Mouse (Mus musculus) embryonic facial prominence, embryonic 10.5 days (tissue): Measurements from ENCODE around the gene Mcm3. TPM values are rescaled to one million over a fixed set of nuclear protein-coding genes. Genes with fewer than 3 reads are reported as not detected.

Experiments used
- DNase-seq: peaks from one replicate; pipeline ENCODE4 v3.0.0-alpha.2; 2017; ENCODE audit warnings: low spot score
- H3K27ac ChIP-seq: fragments of 300-500 bp; sonication (generic); replicated peaks from 2 replicates; pipeline ENCODE4 v1.5.1; 2016; ENCODE audit warnings: mild to moderate bottlenecking
- H3K27me3 ChIP-seq: fragments of 300-500 bp; sonication (generic); replicated peaks from 2 replicates; pipeline ENCODE4 v1.6.1; 2016; ENCODE audit warnings: low read depth, mild to moderate bottlenecking; ENCODE audit not compliant: poor library complexity, severe bottlenecking
- H3K36me3 ChIP-seq: fragments of 300-500 bp; sonication (generic); replicated peaks from 2 replicates; pipeline ENCODE4 v1.6.1; 2016; ENCODE audit warnings: mild to moderate bottlenecking, moderate library complexity
- H3K4me1 ChIP-seq: fragments of 300-500 bp; sonication (generic); 2 replicates; pipeline ENCODE4 v1.6.1; 2016
- H3K4me3 ChIP-seq: fragments of 300-500 bp; sonication (generic); 2 replicates; pipeline ENCODE4 v1.5.1; 2016; ENCODE audit warnings: mild to moderate bottlenecking, moderate library complexity
- H3K9me3 ChIP-seq: fragments of 300-500 bp; sonication (generic); 2 replicates; pipeline ENCODE4 v1.6.1; 2016; ENCODE audit warnings: mild to moderate bottlenecking
- WGBS: fragments of 180-500 bp; shearing (Covaris S2); methylation state at CpG from one replicate; pipeline ENCODE4 v1.1.7; 2016; 5-methylcytosine and 5-hydroxymethylcytosine counted together
- polyA plus RNA-seq: library from polyadenylated mRNA; unstranded; fragments of >200 nt; fragmentation: Nextera tagmentation; extraction: Ambion mirVana; gene quantifications from 2 replicates; pipeline ENCODE4 v1.2.1, GENCODE M21; 2016

Mcm3 gene
- polyA plus RNA-seq, 1 experiment from 2014 or later, result 278 TPM

GRCm38 (mm10) chr1:20830546-20830945 lies 10.4 kb upstream of the Mcm3 start:
- no peak overlapping the region for H3K27ac ChIP-seq
- H3K27me3 ChIP-seq, result no peaks in the 10 kb centered on the region
- H3K36me3 ChIP-seq, result no peaks in the 10 kb centered on the region
- H3K4me1 ChIP-seq, result no peaks in the 10 kb centered on the region
- H3K4me3 ChIP-seq, result no peak overlapping the region
- 69% methylated on average over 1 of the region's 1 CpGs for WGBS
- no peak for DNase-seq
- H3K9me3 ChIP-seq, result no peaks in the 10 kb centered on the region

DNA sequence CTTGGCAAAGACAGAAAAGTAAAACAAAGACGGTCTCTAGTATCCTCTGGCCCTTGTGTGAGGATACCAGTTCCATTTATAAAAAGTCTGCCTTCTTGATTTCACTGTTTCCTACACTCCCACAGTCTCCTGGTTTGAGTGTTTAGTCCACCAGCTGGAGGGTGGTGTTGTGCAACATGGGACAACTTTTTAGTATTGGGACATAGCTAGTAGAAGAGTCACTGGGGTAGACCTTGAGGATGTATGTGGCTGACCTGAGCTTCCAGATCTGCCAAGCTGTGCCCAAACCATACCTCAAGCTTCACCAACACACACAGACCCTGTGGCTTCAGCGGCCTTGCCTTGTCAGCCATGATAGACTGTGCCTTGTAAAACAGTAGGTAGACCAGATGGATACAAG lies 7.9 kb upstream of the Mcm3 start:
- 94% methylated on average over 2 of the region's 2 CpGs for WGBS
- Histone ChIP-seq H3K4me3 (no peak overlapping the region), H3K27ac (no peak overlapping the region), H3K9me3 (no peaks in the 10 kb centered on the region), H3K4me1 (no peaks in the 10 kb centered on the region), H3K27me3 (no peaks in the 10 kb centered on the region), H3K36me3 (no peaks in the 10 kb centered on the region)
- no peak for DNase-seq

DNA sequence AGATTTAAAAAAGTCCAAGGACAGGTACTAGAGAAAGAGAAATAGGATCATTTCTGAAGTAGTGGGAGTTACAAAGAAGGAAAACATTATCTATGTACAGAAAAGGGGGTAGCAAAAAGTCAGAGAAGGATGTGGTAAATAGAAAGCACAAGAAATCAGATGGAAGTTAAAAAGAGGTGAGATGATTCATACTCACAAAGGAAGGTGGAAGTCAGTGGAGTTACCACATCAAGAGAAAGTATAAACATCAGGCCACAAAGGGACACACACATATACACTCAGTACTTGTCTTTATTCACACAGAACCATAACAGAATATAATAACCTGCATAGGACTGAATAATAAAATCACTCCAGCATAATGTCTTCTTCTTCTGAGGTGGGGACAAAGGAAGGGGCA lies 4.9 kb upstream of the Mcm3 start:
- no peaks in the 10 kb centered on the region for H3K36me3 ChIP-seq
- no peak overlapping the region for H3K4me3 ChIP-seq
- H3K27ac ChIP-seq, result no peak overlapping the region
- no peaks in the 10 kb centered on the region for H3K27me3 ChIP-seq
- DNase-seq, result no peak
- H3K4me1 ChIP-seq, result no peaks in the 10 kb centered on the region
- no peaks in the 10 kb centered on the region for H3K9me3 ChIP-seq

DNA sequence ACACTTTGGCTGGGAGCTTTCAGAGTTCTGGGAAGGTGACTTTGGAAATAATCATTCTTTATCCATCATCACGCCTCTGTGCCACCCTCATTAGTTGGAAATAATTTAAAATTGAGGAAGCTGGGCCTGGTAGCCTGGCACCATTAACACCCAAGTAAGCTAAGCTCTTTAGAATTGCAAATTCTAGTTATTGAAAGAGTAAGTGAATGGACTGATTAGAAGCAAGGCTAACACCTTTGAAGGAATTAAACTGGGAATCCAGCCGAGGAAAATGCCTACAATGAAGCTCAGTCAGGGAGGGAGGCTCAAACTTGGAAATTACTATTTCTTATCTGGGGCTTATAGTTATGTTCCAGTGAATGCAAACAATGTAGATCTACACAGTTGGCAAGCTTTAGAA lies 3.8 kb upstream of the Mcm3 start:
- Histone ChIP-seq H3K4me1 (peaks cover 3% of the 10 kb centered on the region; the same call in 1 of the 2 replicates), H3K27me3 (no peaks in the 10 kb centered on the region), H3K36me3 (no peaks in the 10 kb centered on the region), H3K27ac (no peak overlapping the region), H3K4me3 (no peak overlapping the region), H3K9me3 (no peaks in the 10 kb centered on the region)
- DNase-seq, result no peak
- WGBS, result 62% methylated on average over 2 of the region's 2 CpGs

GRCm38 (mm10) chr1:20823471-20823870 lies 3.4 kb upstream of the Mcm3 start:
- H3K36me3 ChIP-seq, result no peaks in the 10 kb centered on the region; the same call in 1 of the 2 replicates
- no peaks in the 10 kb centered on the region for H3K9me3 ChIP-seq
- H3K27ac ChIP-seq, result no peak overlapping the region
- no peak for DNase-seq
- WGBS, result 43% methylated on average over 4 of the region's 4 CpGs
- no peak overlapping the region for H3K4me3 ChIP-seq
- H3K27me3 ChIP-seq, result no peaks in the 10 kb centered on the region
- peaks cover 7% of the 10 kb centered on the region for H3K4me1 ChIP-seq

GRCm38 (mm10) chr1:20820959-20821358 lies 847 bp upstream of the Mcm3 start:
- Histone ChIP-seq H3K27ac (no peak overlapping the region), H3K27me3 (no peaks in the 10 kb centered on the region), H3K9me3 (no peaks in the 10 kb centered on the region), H3K4me1 (peaks cover 12% of the 10 kb centered on the region), H3K4me3 (no peak overlapping the region), H3K36me3 (peaks cover 24% of the 10 kb centered on the region)
- DNase-seq, result no peak
- 86% methylated on average over 4 of the region's 4 CpGs for WGBS

DNA sequence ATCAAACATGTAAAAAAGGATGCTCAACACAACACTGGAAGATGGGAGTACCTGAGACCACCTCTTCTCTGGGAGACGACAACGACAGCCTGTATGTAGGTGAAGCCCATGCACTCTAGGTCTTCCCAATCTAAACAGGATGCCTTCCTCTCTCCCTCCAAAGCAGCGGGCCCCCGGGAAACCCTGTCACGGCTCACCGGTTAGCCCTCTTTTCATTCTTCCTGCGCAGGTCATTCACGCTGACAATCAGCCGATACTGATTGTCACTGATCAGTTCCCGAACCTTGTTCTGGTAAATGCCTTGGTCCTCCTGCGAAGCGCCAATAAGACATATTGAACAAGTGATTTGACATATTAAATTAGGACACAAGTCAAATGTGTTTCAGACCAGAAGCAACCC lies 2.5 kb downstream of the Mcm3 start:
- Histone ChIP-seq H3K4me3 (no peak overlapping the region; the same call in 1 of the 2 replicates), H3K27ac (no peak overlapping the region), H3K27me3 (no peaks in the 10 kb centered on the region), H3K4me1 (peaks cover 12% of the 10 kb centered on the region), H3K9me3 (no peaks in the 10 kb centered on the region), H3K36me3 (peaks cover 57% of the 10 kb centered on the region)
- 73% methylated on average over 12 of the region's 12 CpGs for WGBS
- no peak for DNase-seq

GRCm38 (mm10) chr1:20817172-20817571 lies 2.9 kb downstream of the Mcm3 start:
- Histone ChIP-seq H3K27ac (no peak overlapping the region), H3K36me3 (peaks cover 62% of the 10 kb centered on the region), H3K4me3 (no peak overlapping the region), H3K27me3 (no peaks in the 10 kb centered on the region), H3K4me1 (peaks cover 12% of the 10 kb centered on the region), H3K9me3 (no peaks in the 10 kb centered on the region)
- DNase-seq, result no peak
- WGBS, result 84% methylated on average over 9 of the region's 9 CpGs

- Histone ChIP-seq H3K27ac (no peak overlapping the region), H3K4me3 (no peak overlapping the region), H3K4me1 (peaks cover 12% of the 10 kb centered on the region), H3K27me3 (no peaks in the 10 kb centered on the region), H3K36me3 (peaks cover 88% of the 10 kb centered on the region), H3K9me3 (no peaks in the 10 kb centered on the region)
- 89% methylated on average over 8 of the region's 8 CpGs for WGBS
- DNase-seq, result no peak
Measured at GRCm38 (mm10) chr1:20814521-20814920, 5.6 kb downstream of the Mcm3 start.

DNA sequence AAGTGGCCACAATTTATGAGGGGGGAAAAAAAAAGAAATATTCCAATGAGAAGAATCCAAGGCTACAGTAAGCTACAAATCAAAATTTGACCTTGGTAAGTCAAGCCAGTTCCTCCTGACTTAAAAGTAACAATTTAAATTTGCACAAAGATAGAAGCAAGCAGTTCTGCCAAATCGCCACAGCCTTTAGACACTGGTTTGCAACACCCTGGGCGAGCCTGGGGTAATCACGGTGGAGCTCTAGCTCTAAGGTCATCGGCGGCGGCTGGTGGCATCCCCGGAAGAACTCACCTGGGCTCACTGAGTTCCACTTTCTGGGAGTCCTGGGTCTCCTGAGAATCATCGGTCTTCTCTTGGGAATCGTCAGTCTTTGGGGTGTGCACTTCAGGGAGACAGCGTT lies 15.6 kb downstream of the Mcm3 start:
- Histone ChIP-seq H3K4me3 (no peak overlapping the region), H3K9me3 (no peaks in the 10 kb centered on the region), H3K36me3 (peaks cover 100% of the 10 kb centered on the region), H3K27me3 (no peaks in the 10 kb centered on the region), H3K4me1 (no peaks in the 10 kb centered on the region), H3K27ac (no peak overlapping the region)
- 94% methylated on average over 10 of the region's 10 CpGs for WGBS
- no peak for DNase-seq

DNA sequence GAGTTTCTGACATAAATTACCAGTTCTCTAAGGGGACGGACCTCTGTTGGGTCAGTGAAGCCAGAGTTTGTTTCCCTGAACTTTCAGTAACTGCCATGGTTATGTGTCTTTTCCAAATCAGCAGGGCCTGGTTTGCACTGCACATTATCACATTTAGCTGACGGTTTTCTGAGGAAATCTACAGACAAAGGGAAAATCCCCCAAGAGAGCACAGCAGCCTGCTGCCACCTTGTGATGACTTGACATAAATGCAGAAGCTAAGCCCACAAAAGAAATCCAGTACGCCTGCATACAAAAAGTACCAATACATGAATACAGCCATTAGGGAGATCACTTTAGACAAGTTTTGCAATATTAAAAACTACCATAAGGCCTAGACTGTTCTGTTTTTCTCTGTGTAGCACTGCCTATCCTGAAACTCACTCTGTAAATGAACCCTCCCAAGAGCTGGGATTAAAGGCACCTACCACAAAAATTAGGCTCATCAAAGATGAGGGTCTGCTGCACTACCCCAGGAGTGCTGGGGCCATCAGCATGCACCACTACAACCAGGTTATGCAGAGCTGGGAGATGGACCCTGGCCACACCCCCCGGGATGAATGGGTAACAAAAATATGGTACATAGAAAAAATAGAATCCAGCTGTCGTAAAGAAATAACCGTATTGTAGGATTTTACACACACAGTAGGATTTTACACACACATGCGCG lies 18.3 kb downstream of the Mcm3 start:
- 88% methylated on average over 8 of the region's 8 CpGs for WGBS
- Histone ChIP-seq H3K36me3 (peaks cover 92% of the 10 kb centered on the region), H3K27ac (peak overlapping the region; percentile 30; the same call in 1 of the 2 replicates), H3K9me3 (no peaks in the 10 kb centered on the region), H3K4me1 (no peaks in the 10 kb centered on the region; the same call in 1 of the 2 replicates), H3K27me3 (no peaks in the 10 kb centered on the region), H3K4me3 (no peak overlapping the region)
- DNase-seq, result no peak

- DNase-seq, result no peak
- peak overlapping the region; percentile 30; the same call in 1 of the 2 replicates for H3K27ac ChIP-seq
- no peaks in the 10 kb centered on the region for H3K27me3 ChIP-seq
- no peaks in the 10 kb centered on the region for H3K9me3 ChIP-seq
- H3K36me3 ChIP-seq, result peaks cover 86% of the 10 kb centered on the region
- 92% methylated on average over 2 of the region's 2 CpGs for WGBS
- no peaks in the 10 kb centered on the region; the same call in 1 of the 2 replicates for H3K4me1 ChIP-seq
- H3K4me3 ChIP-seq, result no peak overlapping the region
Measured at GRCm38 (mm10) chr1:20801275-20801674, 18.8 kb downstream of the Mcm3 start.

- H3K27ac ChIP-seq, result no peak overlapping the region
- 89% methylated on average over 5 of the region's 5 CpGs for WGBS
- no peak for DNase-seq
- H3K4me1 ChIP-seq, result no peaks in the 10 kb centered on the region; the same call in 1 of the 2 replicates
- no peaks in the 10 kb centered on the region for H3K27me3 ChIP-seq
- H3K9me3 ChIP-seq, result no peaks in the 10 kb centered on the region
- no peak overlapping the region for H3K4me3 ChIP-seq
- H3K36me3 ChIP-seq, result peaks cover 25% of the 10 kb centered on the region
Measured at GRCm38 (mm10) chr1:20795178-20795577, 24.9 kb downstream of the Mcm3 start.
